Mouse (Mus musculus) embryonic fibroblast, embryonic 13.5 days (primary cell): ENCODE measurements around the gene Cemip.

Experiments used
- CTCF ChIP-seq: IDR thresholded peaks from 2 replicates; pipeline ENCODE4 v1.5.1; 2011; ENCODE audit warnings: mild to moderate bottlenecking, control low read depth, low read length, moderate library complexity, borderline replicate concordance; ENCODE audit not compliant: insufficient read depth
- POLR2A ChIP-seq: IDR thresholded peaks from 2 replicates; pipeline ENCODE4 v1.6.1; 2011; ENCODE audit warnings: low read depth, mild to moderate bottlenecking, control low read depth, low read length, moderate library complexity

DNA sequence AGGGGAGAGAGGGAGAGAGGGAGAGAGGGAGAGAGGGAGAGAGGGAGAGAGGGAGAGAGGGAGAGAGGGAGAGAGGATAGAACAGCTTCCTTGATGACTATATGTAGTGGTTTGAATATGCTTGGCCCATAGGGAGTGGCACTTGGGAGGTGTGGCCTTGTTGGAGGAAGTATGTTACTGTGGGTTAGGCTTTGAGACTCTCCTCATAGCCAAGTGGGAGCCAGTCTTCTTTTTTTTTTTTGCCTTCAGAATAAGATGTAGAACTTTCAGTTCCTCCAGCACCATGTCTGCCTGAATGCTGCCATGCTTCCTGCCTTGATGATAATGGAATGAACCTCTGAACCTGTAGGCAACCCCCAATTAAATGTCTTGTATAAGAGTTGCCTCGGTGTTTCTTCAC is 16.3 kb upstream of the Cemip start:
- TF ChIP-seq CTCF (no peak), POLR2A (no peak)
